Mouse (Mus musculus) layer of hippocampus, adult 18-20 months (tissue): ENCODE data around the gene Gm10770. TPM values are rescaled to one million over a fixed set of nuclear protein-coding genes. Genes with fewer than 3 reads are reported as not detected.
A peak's percentile ranks its signal among the peaks of the same experiment; 100 is the strongest.
"Not testable (repeated sequence)": the region's sequence is repeated elsewhere in the genome, so short reads cannot be mapped to it uniquely, and the experiment has no call there.

Experiments used
- DNase-seq, 2 experiments: peaks; one replicate each; pipeline ENCODE4 v3.0.0; 2022; ENCODE audit warnings: low spot score in 2 of 2
- long read RNA-seq: library from polyadenylated mRNA; stranded (forward); transcript quantifications from one replicate; pipeline ENCODE4 v2.0.0, GENCODE M21; 2021
- total RNA-seq, 2 experiments: library from RNA; stranded (reverse); gene quantifications; 2 replicates each; pipeline ENCODE4 v1.2.3; 2021

Gene Gm10770
- not detected for total RNA-seq
- long read RNA-seq = 0 reads

DNA sequence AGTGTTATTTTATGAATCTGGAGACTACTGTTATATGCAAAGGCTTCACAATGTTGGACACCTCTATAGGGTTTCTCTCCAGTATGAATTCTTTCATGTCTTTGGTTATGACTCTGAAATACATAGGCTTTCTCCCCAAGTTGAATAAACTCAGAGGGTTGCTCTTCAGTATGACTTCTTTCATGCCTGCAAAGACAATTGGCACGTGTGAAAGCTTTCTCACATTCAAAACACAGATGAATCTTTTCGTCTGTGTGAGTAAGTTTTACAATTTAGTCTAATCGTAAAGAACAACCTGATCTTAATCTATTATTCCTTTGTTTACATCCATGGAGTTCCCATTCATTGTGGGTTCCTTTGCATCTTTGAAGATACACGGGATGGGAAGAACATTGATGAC is at the start of gene Gm10770:
Gene Gm10770, minus strand, starts transcription at position 101 of the 400 bp plus-strand sequence.
- DNase-seq = not testable (repeated sequence)

- DNase-seq = not testable (repeated sequence)
Measured at GRCm38 (mm10) chr2:150223263-150223662, 43.8 kb upstream of the Gm10770 start.

DNA sequence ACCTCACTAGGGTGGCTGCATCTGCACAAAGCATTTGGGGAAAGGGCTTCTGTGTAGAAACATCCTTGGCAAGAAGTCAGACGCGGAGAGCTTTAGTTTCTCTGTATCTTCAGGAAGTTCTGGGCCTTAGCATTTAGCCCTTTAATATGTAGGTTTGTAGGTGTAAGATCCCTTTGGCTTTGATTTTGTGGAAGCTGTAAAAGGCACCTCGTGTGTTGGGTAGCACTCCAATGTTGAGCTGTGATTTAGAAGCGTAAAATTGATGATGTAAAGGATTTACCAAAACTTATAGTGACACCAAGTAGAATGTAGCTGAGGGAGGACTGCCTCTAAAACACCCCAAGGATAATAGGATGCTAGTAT is 38.9 kb upstream of the Gm10770 start:
- DNase-seq = not testable (repeated sequence)

GRCm38 (mm10) chr2:150217600-150218362 is 38.3 kb upstream of the Gm10770 start, which contains the start of gene Zfp937:
Gene Zfp937 (plus strand): TSS chr2:150218073.
- DNase-seq = peak; percentile 82 to 92

- DNase-seq = not testable (repeated sequence)
Measured at GRCm38 (mm10) chr2:150181570-150181999, 2.1 kb upstream of the Gm10770 start, which contains the start of gene Gm14139. Gene Gm14139 (plus strand): TSS chr2:150181755.

GRCm38 (mm10) chr2:150181046-150181445 is 1.6 kb upstream of the Gm10770 start:
- not testable (repeated sequence) for DNase-seq

DNA sequence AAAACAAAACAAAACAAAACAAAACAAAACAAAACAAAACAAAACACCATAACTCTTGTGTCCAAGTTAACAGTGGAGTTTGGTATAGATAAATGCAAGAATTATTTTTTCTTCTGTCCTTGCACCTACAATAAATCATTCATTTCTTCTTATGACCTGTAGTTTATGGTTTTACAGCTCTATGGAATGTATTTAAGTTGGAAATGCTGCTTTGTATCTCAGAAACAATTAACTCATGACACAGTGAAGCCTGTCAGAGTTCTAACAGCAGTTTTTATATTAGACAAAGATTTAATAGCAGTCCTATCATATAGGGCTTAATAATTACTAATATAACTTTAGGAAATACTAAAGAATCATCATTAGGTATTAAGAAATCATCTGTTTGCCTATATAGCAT is 5.6 kb downstream of the Gm10770 start:
- DNase-seq = no peak

DNA sequence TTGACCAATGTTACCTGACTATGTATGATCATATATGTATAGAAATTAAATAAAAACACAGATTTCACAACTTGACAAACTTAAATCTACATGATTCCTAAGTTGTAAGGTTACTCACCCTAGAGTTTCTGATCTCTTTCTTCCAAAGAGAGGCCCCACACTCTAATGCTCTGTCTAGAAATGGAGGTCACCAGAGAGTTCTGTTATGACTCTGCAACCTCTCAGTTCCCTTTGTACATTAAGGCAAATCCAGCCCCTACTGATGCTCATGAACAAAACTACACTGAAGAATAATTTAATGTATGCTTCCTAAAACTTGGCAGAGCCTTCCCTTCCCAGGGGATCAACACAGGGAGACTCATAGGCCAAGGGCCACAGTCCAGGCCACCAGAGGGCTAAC is 12.8 kb downstream of the Gm10770 start:
- DNase-seq = no peak

DNA sequence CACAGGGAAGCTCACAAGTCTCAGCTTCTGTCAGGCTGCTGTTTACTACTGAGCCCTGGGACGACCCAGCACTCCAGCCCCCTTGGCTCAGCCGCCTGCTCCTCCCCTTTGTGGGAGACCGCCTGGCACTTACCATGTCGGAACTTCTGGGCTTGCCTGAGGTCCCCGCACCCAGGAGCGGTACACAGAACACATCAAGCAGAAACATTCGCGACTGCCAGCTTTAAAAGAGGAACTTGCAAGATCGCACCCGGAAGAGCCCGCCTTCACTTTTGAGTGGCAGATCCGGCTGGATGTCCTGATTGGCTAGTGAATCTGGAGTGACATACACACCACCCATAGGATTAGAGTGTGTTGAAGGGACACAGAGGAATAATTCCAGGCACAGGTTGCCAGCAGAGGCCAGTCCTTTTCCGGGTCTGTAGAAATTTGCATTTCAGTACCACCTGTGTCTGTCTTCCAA is 43.0 kb downstream of the Gm10770 start, which contains the start of gene Zfp120:
Gene Zfp120, minus strand, starts transcription at position 274 of the 463 bp plus-strand sequence.
- DNase-seq = peak; percentile 84 to 95

DNA sequence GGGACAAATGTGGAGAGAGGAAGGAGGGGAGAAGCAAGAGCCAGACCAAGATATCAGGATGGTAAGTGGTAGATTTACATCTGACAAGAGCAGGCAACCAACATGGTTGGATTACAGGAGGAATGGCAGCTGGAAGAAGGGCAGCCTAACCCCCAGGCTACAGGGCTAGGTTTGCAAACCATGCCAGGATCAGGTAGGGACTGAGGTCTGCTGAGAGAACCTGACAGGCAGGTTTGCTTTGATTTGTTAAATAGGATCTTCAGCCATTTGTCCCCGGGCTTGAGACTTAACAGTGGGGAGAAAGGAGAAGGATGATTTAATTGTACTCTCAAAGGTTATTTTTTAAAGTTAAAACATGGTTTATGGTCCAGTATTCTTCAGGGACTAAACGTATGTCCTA is 46.7 kb downstream of the Gm10770 start:
- DNase-seq = no peak

GRCm38 (mm10) chr2:150132002-150132401 is 47.5 kb downstream of the Gm10770 start:
- DNase-seq = not testable (repeated sequence)

Other genes with a start within 250 kb of the Gm10770 start
- gene Zfp120, start 43.0 kb downstream of the Gm10770 start, total RNA-seq = 10 to 100 TPM; 11.7 to 12.9 TPM
- not detected for gene Gm14139, start 2.1 kb upstream of the Gm10770 start, total RNA-seq
- 10 to 100 TPM; 10.4 to 11.9 TPM for gene Zfp937, start 38.4 kb upstream of the Gm10770 start, total RNA-seq
- 1 to 10 TPM; 7.6 to 7.9 TPM for gene Gm21994, start 75.9 kb upstream of the Gm10770 start, total RNA-seq
- gene Gm14124, start 77.8 kb upstream of the Gm10770 start, total RNA-seq = under 1 TPM; 0.15 to 0.22 TPM
- not detected for gene Gm10130, start 144.0 kb upstream of the Gm10770 start, total RNA-seq
- 1 to 10 TPM; 7.5 to 9.6 TPM for gene 3300002I08Rik, start 183.1 kb upstream of the Gm10770 start, total RNA-seq